Mouse (Mus musculus) olfactory bulb, adult 2 months (tissue): ENCODE data around the gene Gm13285.
"Not testable (repeated sequence)": the region's sequence is repeated elsewhere in the genome, so short reads cannot be mapped to it uniquely, and the experiment has no call there.

Experiments used
- CTCF ChIP-seq: fragments of 200-500 bp; IDR thresholded peaks from 2 replicates; pipeline ENCODE4 v1.5.1; 2012; ENCODE audit warnings: low read depth, mild to moderate bottlenecking, low read length, moderate library complexity; ENCODE audit not compliant: insufficient read depth
- POLR2A ChIP-seq: fragments of 200-500 bp; IDR thresholded peaks from 2 replicates; pipeline ENCODE4 v1.6.1; 2012; ENCODE audit warnings: mild to moderate bottlenecking, low read depth, low read length, moderate library complexity; ENCODE audit not compliant: insufficient read depth

- TF ChIP-seq CTCF, POLR2A: not testable (repeated sequence)
These were observed 11.1 kb upstream of the Gm13285 start, which contains the start of gene Gm13277 for GRCm38 (mm10) chr4:88788402-88788801.
